Mouse (Mus musculus) neutrophil, adult 65 days (primary cell): ENCODE data around the gene B230217C12Rik. TPM values are rescaled to one million over a fixed set of nuclear protein-coding genes. Genes with fewer than 3 reads are reported as not detected.

Source experiments
- total RNA-seq: library from RNA; stranded (reverse); gene quantifications from 2 replicates; pipeline ENCODE4 v1.2.4, GENCODE M21; 2023

The B230217C12Rik gene
- 0.69 and 0.91 TPM in 2 replicates for total RNA-seq

GRCm38 (mm10) chr11:97840539-97840954 lies at the start of gene B230217C12Rik:
Gene B230217C12Rik, plus strand, starts transcription at chr11:97840780.

GRCm38 (mm10) chr11:97798782-97799145 lies 41.8 kb upstream of the B230217C12Rik start, which contains the start of gene Lasp1:
Gene Lasp1, plus strand, starts transcription at chr11:97799000.

GRCm38 (mm10) chr11:97883918-97884600 lies 43.5 kb downstream of the B230217C12Rik start, which contains the start of gene Fbxo47:
Gene Fbxo47, minus strand, starts transcription at chr11:97884154.

Other genes starting within 250 kb of the B230217C12Rik start
- 0.43 and 1.6 TPM in 2 replicates for gene Epop, start 211.1 kb upstream of the B230217C12Rik start, total RNA-seq
- gene Mllt6, start 177.4 kb upstream of the B230217C12Rik start, total RNA-seq, result 6.6 and 9.1 TPM in 2 replicates
- gene Cisd3, start 155.0 kb upstream of the B230217C12Rik start, total RNA-seq, result 5.6 and 7.7 TPM in 2 replicates
- gene Pcgf2, start 140.3 kb upstream of the B230217C12Rik start, total RNA-seq, result 0.77 and 1.0 TPM in 2 replicates
- gene Psmb3, start 137.4 kb upstream of the B230217C12Rik start, total RNA-seq, result 94.9 and 106 TPM in 2 replicates
- gene Pip4k2b, start 96.1 kb upstream of the B230217C12Rik start, total RNA-seq, result 21.9 and 24.1 TPM in 2 replicates
- 60.7 and 93.3 TPM in 2 replicates for gene Cwc25, start 74.2 kb upstream of the B230217C12Rik start, total RNA-seq
- gene 1700001P01Rik, start 64.9 kb upstream of the B230217C12Rik start, total RNA-seq, result not detected in 2 replicates
- 395 and 426 TPM in 2 replicates for gene Rpl23, start 58.3 kb upstream of the B230217C12Rik start, total RNA-seq
- gene Lasp1, start 41.8 kb upstream of the B230217C12Rik start, total RNA-seq, result 424 and 430 TPM in 2 replicates
- 0.44 TPM in 1 of 2 replicates, not detected in the other for gene Fbxo47, start 43.4 kb downstream of the B230217C12Rik start, total RNA-seq
- 5.1 and 5.4 TPM in 2 replicates for gene Plxdc1, start 145.7 kb downstream of the B230217C12Rik start, total RNA-seq
- 13.1 and 19.9 TPM in 2 replicates for gene Arl5c, start 155.4 kb downstream of the B230217C12Rik start, total RNA-seq
- 0.88 and 0.92 TPM in 2 replicates for gene Cacnb1, start 182.3 kb downstream of the B230217C12Rik start, total RNA-seq
- gene Rpl19, start 185.9 kb downstream of the B230217C12Rik start, total RNA-seq, result 456 and 517 TPM in 2 replicates
- gene Stac2, start 212.7 kb downstream of the B230217C12Rik start, total RNA-seq, result 0.16 and 0.19 TPM in 2 replicates